Mouse (Mus musculus): ENCODE measurements around the gene Cidec. TPM values are rescaled to one million over a fixed set of nuclear protein-coding genes. Genes with fewer than 3 reads are reported as not detected.

The Cidec gene
- polyA plus RNA-seq (2021; fragmentation: Nextera tagmentation) = not detected in 2 replicates
- long read RNA-seq, experiment 1 = 0 reads
- long read RNA-seq, experiment 2 = 0 reads

GRCm38 (mm10) chr6:113435664-113436205 lies at the start of gene Cidec:
Cidec (minus strand) TSS chr6:113435760.

GRCm38 (mm10) chr6:113483100-113483615 lies 47.6 kb upstream of the Cidec start, which contains the start of gene Creld1:
Creld1 (plus strand) TSS chr6:113483297.

GRCm38 (mm10) chr6:113471297-113471936 lies 35.9 kb upstream of the Cidec start, which contains the start of gene Il17rc:
Il17rc (plus strand) TSS chr6:113471427.

GRCm38 (mm10) chr6:113457952-113458534 lies 22.5 kb upstream of the Cidec start, which contains the start of gene Il17re:
Il17re (plus strand) TSS chr6:113458484.

GRCm38 (mm10) chr6:113442442-113443090 lies 7.0 kb upstream of the Cidec start, which contains the start of gene Jagn1:
Jagn1 (plus strand) TSS chr6:113442569.

GRCm38 (mm10) chr6:113419199-113419587 lies 16.4 kb downstream of the Cidec start, which contains the start of gene Rpusd3:
Rpusd3 (minus strand) TSS chr6:113419340.

GRCm38 (mm10) chr6:113388960-113389359 lies 46.6 kb downstream of the Cidec start, which contains the start of gene Ttll3:
Ttll3 (plus strand) TSS chr6:113389260.

GRCm38 (mm10) chr6:113377496-113378385 lies 57.8 kb downstream of the Cidec start, which contains the start of the genes Tada3 and Arpc4:
Tada3 (minus strand) TSS chr6:113377883.
Arpc4 (plus strand) TSS chr6:113378115.

Other genes starting within 250 kb of the Cidec start
- 11.3 and 16.3 TPM in 2 replicates for gene Lhfpl4, start 240.4 kb downstream of the Cidec start, polyA plus RNA-seq (2021; fragmentation: Nextera tagmentation)
- 12.2 and 14.7 TPM in 2 replicates for gene Mtmr14, start 197.9 kb downstream of the Cidec start, polyA plus RNA-seq (2021; fragmentation: Nextera tagmentation)
- 45.4 and 61.0 TPM in 2 replicates for gene Cpne9, start 153.5 kb downstream of the Cidec start, polyA plus RNA-seq (2021; fragmentation: Nextera tagmentation)
- gene Brpf1, start 128.6 kb downstream of the Cidec start, polyA plus RNA-seq (2021; fragmentation: Nextera tagmentation) = 3.6 and 9.5 TPM in 2 replicates
- gene Ogg1, start 108.8 kb downstream of the Cidec start, polyA plus RNA-seq (2021; fragmentation: Nextera tagmentation) = 2.1 and 4.3 TPM in 2 replicates
- gene Camk1, start 91.8 kb downstream of the Cidec start, polyA plus RNA-seq (2021; fragmentation: Nextera tagmentation) = 117 and 124 TPM in 2 replicates
- gene Tada3, start 57.9 kb downstream of the Cidec start, polyA plus RNA-seq (2021; fragmentation: Nextera tagmentation) = 16.2 and 28.5 TPM in 2 replicates
- gene Arpc4, start 57.6 kb downstream of the Cidec start, polyA plus RNA-seq (2021; fragmentation: Nextera tagmentation) = 287 and 388 TPM in 2 replicates
- 3.0 and 3.4 TPM in 2 replicates for gene Ttll3, start 46.5 kb downstream of the Cidec start, polyA plus RNA-seq (2021; fragmentation: Nextera tagmentation)
- 16.2 and 16.3 TPM in 2 replicates for gene Rpusd3, start 16.4 kb downstream of the Cidec start, polyA plus RNA-seq (2021; fragmentation: Nextera tagmentation)
- 76.8 and 86.7 TPM in 2 replicates for gene Jagn1, start 6.8 kb upstream of the Cidec start, polyA plus RNA-seq (2021; fragmentation: Nextera tagmentation)
- gene Il17re, start 22.7 kb upstream of the Cidec start, polyA plus RNA-seq (2021; fragmentation: Nextera tagmentation) = 0.17 and 0.43 TPM in 2 replicates
- gene Il17rc, start 35.7 kb upstream of the Cidec start, polyA plus RNA-seq (2021; fragmentation: Nextera tagmentation) = 5.2 and 6.6 TPM in 2 replicates
- gene Creld1, start 47.5 kb upstream of the Cidec start, polyA plus RNA-seq (2021; fragmentation: Nextera tagmentation) = 78.3 and 85.0 TPM in 2 replicates
- 18.0 and 26.8 TPM in 2 replicates for gene Prrt3, start 66.2 kb upstream of the Cidec start, polyA plus RNA-seq (2021; fragmentation: Nextera tagmentation)
- gene Emc3, start 95.9 kb upstream of the Cidec start, polyA plus RNA-seq (2021; fragmentation: Nextera tagmentation) = 84.7 and 101 TPM in 2 replicates
- 3.6 and 4.7 TPM in 2 replicates for gene Fancd2, start 95.9 kb upstream of the Cidec start, polyA plus RNA-seq (2021; fragmentation: Nextera tagmentation)
- gene Fancd2os, start 165.0 kb upstream of the Cidec start, polyA plus RNA-seq (2021; fragmentation: Nextera tagmentation) = 0.27 and 0.33 TPM in 2 replicates
- gene Brk1, start 169.0 kb upstream of the Cidec start, polyA plus RNA-seq (2021; fragmentation: Nextera tagmentation) = 287 and 297 TPM in 2 replicates
- 37.1 and 39.1 TPM in 2 replicates for gene Vhl, start 188.2 kb upstream of the Cidec start, polyA plus RNA-seq (2021; fragmentation: Nextera tagmentation)
- 8.5 and 16.6 TPM in 2 replicates for gene Irak2, start 202.7 kb upstream of the Cidec start, polyA plus RNA-seq (2021; fragmentation: Nextera tagmentation)